Mouse (Mus musculus) CH12.LX (cell line): ENCODE measurements at regions not wholly inside any gene's neighbourhood (a gene's known extent, or its start where the extent isn't known, plus 50 kb on each side); places are given as distances from the start of the nearest gene placed in this dataset.

ENCODE experiments used
- MAX ChIP-seq: IDR thresholded peaks from 2 replicates; pipeline ENCODE4 v1.6.1; 2011; ENCODE audit warnings: low read length, improper control_type of control experiment
- POLR2A ChIP-seq: IDR thresholded peaks from 2 replicates; pipeline ENCODE4 v1.6.1; 2011; ENCODE audit warnings: low read depth, mild to moderate bottlenecking, improper control_type of control experiment, low read length

DNA sequence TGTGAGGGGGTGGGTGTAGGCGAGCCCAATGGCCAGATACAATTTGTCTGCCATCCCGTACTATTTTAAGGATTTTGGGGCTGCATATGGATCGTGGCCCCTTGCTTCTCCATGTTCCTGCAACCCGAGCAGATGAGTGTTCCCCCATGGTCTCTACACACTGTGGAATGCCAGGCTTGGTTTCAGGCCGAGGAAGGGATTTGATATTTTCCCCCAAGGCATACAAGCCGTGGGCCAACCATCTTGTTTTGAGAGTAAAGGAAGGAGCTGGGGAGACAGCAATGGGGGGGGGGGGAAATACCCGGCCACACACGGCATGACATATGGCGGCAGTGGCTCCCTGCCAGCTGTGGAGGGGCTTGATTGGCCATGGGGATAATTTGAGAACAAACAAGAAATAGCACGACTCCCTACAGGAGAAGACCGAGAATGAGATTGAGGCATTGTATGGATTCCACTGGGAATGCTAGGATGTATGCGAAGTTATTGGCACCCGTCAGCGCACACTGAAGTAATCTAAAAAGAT is 120.3 kb downstream of the Drd1 start:
- TF ChIP-seq POLR2A (no peak), MAX (no peak)
